Mouse (Mus musculus): ENCODE data around the gene Ifit1bl2.
"Not testable (repeated sequence)": the region's sequence is repeated elsewhere in the genome, so short reads cannot be mapped to it uniquely, and the experiment has no call there.

DNA sequence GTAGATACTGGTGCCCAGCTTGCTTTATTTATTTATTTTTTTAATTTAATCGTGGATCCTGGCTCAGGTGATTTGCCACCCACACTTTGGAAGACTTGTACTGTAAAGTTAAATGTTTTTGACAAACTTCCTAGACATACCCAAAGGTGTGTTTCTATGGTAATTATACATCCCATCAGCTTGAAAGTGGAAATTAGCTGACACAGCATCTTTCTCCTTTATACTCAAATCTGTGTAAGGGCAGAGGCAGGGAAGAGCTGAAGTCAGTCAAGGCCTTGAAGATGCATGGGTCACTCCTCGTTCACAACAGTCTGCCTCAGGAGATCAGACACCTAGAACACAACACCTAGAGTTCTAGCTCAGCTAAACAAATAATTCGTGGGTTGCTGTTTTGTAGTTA, 30.4 kb downstream of the Ifit1bl2 start:
- not testable (repeated sequence) for TF ChIP-seq CTCF (IDR thresholded peaks at IDR 0.05; ENCODE audit: low read depth, low read length); POLR2A (IDR thresholded peaks at IDR 0.05; ENCODE audit: extremely low read depth, insufficient read depth, low read length)
